Mouse (Mus musculus) brain, embryonic 18.5 days (tissue): Measurements from ENCODE around the gene C2cd5.
"Not testable (repeated sequence)": the region's sequence is repeated elsewhere in the genome, so short reads cannot be mapped to it uniquely, and the experiment has no call there.

Experiments used
- DNase-seq: peaks from one replicate; pipeline ENCODE4 v3.0.0-alpha.2; 2012; ENCODE audit warnings: low read depth, low spot score

The C2cd5 gene

DNA sequence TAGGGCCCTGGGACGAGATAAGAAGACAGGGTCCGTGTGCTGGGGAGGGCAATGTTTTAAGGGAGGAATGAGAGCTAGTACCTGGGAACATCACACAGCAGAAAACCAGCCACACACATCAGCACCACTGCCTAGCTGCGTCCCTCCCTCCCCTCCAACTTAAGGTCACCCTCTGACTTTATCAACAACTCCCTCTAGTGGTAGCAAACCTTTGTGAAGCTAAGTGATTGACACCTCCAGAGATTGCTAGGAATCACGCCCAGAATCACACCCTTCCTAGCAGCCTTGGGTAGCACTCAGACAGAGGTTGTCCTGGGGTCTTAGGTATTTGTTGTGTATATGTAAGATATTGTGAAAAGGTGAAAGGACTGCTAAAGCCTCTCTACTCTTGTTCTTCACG lies 79.3 kb downstream of the C2cd5 start:
- no peak for DNase-seq

DNA sequence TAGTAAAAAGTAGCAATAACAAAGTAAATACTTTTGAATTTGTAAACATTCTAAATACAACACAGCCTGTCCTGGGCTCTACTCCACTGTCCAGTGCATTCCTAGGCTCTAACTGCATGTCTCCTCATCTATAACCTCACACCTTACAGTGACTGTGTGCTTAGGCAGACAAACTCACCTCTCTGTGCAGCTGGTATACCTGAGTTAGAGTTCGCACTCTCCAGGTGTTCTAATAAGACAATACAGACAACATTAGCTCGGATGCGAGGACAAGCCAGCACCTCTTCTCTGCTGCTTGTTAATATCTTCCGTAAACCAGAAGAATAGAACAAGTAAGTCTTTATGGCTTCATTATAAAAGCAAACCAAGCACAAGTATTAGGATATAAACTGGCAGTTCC lies 79.8 kb downstream of the C2cd5 start:
- DNase-seq = no peak

DNA sequence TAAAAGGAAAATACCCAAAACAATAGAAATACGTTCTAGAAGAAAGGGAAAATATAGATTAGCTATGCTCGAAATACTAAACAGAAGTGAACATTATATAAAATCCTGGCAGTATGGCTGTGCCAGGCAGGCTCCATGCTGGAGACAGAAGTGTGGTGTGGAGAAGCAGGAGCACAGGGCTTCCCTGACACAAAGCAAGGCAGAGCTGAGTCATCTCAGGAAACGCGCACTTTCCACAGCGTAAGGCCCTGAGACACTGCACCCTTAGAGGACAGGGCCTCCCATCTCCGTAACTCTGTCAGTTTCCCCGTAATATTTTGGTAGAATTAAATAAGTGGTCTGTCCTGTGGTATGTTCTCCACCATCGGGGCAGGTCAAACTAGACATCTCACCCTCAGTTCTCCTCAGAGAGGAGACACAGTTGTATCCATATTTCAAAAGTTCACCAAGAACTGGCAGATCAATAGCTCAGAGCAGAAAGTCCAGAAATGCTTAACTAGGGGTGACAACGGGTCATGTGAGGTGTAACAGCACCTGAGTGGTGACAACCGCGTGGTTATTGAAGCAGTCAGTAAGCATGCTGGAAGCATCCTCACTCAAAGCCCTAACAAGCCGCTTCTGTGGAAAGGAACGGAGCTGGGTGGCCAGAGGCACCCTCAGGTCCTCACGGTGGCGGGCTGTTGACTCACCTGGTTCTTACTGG lies 87.3 kb downstream of the C2cd5 start:
- no peak for DNase-seq

DNA sequence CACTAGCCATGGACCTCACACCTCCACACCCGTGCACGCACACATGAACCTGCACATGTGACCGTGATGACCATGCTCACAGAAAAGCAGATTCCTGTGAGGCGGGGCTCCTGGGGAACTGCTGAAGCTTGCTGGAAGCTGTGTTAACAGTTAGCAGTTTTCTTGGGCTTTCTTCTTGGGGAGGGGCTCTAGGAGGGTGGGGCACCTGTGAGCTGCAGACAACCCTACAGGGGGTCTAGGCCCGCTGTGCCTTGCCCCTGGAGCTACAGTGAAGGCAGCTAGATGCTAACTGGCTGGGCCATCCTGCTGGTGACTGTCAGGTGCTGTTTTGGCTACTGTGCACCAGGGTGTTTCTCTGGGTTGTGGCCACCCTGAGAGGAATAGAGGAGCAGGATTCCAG lies 91.1 kb downstream of the C2cd5 start:
- no peak for DNase-seq

DNA sequence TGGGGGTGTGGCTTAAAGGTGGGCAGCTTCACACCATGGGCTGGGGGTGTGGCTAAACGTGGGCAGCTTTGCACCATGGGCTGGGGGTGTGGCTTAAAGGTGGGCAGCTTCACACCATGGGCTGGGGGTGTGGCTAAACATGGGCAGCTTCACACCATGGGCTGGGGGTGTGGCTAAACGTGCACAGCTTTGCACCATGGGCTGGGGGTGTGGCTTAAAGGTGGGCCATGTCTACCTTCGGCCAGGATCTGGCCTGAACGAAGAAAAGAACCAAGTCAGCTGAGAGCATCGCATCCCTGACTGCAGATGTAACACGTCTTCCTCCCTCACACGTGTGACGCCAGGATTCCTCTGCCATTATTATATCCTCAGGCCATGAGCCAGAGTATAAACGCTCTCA lies 94.7 kb downstream of the C2cd5 start:
- not testable (repeated sequence) for DNase-seq

DNA sequence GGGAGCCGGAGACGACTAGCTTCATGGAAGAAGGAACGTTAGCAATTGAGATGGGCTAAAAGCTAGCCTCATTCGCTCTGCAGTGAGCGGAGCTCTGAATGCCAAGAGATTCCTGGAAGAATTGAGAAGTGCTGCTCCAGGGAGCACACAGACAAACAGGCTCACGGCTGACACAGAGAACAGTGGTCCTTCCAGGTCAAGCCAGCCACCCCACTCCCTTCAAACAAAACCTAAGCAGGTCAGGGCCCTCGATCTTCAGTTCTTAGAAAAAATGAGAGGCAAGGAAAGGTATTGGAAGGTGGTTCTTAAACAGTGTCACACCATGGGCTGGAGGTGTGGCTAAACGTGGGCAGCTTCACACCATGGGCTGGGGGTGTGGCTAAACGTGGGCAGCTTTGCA lies 95.1 kb downstream of the C2cd5 start:
- no peak for DNase-seq

DNA sequence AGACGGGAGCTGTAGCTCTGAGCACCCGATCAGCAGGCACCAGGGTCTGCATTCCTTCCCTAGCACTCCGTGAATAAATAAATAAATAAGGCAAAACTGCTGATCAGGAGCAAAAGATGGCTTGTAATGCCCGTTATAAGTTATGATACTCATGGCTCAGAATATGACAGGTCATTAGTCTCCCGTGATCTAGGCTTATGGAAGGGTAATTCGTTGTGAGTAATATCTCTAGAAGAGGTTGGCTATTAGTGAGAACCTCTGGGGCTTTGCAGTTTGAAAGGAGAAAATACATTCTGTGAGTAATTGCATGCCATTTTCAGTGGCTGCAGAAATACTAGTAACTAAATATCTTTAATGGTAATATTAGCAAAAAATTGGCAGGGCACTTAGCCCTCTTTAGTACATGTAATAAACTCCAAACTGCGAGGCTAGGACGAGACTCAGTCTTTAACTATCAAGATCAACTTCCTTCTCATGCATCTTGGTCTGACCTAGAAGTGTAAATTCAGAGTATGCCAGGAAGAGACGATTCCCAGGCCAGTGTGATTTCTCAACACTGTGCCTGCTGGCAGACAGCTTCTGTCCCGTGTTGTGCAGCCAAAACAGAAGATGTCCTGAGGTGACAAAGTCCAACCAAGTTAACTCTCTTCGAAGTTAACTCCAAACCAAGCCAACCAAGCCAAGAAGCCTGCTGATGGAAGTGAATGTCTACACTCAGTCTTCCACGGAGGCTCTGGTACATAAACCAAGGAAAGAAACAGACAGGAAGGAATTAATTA lies 101.5 kb downstream of the C2cd5 start:
- no peak for DNase-seq

DNA sequence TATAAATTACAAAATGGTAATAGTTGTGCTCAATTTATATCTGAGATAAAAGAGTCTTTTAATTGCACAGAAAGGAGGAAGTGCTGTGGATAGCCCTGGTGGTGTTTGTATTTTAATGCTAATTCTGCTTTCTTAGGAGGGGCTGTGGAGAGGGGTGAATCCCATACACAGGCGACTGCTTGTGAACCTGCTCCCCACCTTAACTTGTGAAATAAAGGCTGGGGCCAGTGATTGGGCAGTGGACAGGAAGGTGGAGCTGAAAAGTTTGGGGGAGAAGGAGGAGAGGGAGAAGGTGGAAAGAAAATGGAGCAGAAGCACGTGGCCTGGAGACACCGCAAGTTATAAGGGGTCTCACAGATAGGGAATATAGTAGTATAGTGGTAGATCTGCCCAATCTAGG lies 103.1 kb downstream of the C2cd5 start:
- no peak for DNase-seq

DNA sequence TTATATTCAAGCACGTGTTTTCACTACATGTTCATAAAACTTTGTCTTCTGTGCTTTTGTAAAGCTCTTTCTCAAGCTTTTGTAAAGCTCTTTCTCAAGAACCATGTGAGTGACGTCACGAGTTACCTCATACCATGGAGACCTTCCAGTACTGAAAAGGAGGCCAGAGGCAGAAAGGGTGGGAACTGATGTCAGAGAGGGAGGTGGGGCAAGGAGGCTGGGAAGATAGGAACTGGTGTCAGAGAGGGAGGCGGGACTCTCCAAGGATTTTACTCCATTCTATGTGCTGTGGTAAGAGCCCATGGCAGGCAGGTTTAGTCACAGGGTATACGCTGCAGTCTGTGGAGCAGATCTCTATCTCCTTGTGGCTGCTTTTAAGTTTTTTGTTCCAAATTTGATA lies 104.4 kb downstream of the C2cd5 start:
- DNase-seq = no peak

DNA sequence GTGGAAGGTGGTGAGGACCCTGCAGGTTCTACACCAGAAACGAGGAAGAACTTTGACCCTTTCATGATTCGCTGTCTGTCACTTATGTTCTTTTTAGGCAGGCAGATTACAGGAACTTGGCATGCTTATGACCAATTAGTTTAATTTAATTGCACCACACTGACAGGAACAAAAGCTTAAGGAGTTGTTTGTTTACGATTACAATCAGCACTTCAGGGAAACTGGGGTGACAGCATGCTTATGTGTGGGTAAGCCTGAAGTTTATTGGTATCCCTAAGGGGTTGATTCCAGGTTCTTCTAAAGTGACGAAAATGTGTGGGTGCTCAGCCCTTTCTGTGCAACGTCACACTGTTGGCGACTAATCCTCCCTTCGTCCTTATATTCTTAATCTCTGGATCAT lies 105.1 kb downstream of the C2cd5 start:
- no peak for DNase-seq

DNA sequence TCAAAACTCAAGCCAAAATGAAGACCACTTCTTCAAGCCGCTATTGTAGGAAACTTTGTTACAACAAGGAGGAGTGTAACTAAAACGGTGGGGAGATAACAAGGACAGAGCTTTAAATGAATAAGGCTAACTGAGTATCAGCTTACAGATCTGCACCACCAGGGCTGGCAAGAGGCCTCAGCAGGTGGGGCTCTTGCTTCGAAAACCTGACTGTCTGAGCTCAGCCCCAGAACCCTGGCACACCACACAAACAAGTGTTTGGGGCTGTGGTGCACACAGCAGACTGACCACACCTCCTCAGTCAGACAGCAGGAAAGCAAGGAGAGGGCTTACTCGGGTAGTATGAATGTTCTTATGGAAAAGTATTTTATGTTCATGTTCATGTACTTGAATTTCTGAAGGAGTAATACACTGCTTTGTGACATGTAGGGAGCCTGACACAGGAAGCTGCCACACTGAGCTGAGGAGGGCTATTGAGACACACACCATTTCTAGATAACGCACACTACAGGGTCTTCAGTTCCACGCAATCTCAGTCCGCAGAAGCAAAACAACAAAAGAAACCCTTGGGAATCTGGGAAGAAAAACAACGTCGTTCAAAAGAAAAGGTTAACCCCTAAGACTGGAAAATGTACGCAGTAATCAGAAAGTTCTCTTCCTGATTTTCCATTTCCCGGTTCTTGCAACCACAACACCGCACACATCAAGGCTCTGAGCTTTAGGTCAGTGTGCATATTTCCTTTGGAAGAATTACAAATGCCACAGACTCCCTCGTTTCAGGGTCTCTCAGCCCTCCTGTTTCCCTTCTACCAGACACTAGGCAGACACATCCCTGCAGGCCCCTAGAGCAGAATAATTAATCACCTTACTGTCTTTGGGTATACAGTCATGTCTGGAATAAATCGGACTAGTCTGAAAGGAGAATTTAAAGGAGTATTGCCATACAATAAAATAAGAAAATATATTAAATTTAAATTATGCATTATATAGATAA lies 105.9 kb downstream of the C2cd5 start:
- DNase-seq = no peak

DNA sequence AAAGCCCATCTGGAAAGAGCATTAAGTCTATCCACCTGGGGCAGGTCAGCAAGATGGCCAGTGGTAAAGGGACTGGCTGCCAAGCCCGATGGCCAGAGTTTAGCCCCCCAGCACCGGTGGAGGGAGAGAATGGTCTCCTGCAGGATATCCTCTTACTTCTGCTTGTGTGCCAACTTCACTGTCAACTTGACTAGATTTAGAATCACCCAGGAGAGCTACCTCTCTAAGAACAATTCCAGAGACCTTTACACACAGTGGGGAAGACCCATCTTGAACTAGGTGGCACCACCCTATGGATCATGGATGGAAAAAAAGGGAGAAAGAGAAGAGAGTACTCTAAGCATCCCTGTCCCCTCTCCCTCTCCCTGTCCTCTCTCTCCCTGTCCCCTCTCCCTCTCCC lies 107.0 kb downstream of the C2cd5 start:
- DNase-seq = no peak

DNA sequence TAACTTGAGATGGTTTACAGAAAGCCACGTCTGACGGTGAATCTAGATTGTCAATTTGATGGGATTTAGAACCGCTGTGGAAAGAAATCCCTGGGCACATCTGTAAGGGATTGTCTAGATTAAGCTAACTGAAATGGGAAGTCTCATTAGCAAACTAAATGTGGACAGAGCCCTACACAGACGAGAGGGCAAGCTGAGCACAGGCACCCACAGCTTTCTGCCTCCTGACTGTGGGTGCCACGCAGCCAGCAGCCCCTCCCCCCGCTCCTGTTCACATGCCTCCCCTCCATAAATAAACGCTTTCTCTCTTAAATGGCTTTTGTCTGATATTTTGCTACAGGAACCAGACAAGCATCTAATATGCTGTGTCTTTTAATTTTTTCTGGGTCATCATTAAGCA lies 107.8 kb downstream of the C2cd5 start:
- DNase-seq = no peak

DNA sequence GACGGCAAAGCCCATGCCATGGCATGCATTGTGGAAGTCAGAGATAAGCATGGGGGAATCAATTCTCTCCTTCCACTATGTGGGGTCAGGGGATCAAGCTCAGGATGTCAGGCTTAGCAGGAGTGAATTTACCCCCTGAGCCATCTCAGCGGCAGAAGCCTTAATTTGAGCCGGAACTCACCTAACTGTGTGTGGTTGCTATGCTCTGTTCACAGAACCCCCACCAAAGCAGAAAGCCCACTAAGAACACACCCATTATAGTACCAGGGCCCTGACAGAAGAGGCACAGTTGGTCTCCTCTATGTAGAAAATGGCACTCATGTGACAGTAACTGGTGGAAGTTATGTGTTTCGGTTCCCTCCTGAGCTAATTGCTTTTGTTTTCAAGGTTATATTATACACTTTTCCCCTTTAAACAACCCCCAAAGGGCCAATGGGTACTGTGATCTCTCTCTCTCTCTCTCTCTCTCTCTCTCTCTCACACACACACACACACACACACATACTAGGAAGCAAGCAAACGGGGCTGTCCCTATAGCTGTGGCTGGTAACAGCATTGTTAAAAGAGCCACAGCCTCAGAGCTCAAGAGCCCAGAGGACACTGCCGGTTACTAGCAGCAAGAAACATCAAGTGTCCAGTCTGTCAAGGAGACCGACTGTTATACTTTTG lies 108.4 kb downstream of the C2cd5 start:
- no peak for DNase-seq

DNA sequence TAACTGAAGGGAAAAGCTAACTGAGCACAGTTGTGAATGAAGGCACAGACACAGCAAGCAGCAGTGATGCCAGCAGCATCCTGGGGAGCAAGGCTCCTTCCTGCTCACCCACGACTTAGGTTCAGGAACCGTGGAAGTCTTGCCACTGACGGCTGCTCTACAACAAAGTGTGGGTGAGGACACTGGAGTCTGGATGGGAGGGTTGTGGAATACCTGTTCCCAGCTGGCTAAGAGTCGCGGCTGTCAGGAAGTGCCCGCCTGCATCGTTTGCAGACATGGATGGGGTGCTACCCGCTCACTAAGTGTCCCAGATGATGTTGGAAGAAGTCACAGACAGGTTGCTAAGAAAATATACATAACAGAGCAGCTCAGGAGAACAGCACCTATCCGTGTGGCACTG lies 109.4 kb downstream of the C2cd5 start:
- DNase-seq = no peak

DNA sequence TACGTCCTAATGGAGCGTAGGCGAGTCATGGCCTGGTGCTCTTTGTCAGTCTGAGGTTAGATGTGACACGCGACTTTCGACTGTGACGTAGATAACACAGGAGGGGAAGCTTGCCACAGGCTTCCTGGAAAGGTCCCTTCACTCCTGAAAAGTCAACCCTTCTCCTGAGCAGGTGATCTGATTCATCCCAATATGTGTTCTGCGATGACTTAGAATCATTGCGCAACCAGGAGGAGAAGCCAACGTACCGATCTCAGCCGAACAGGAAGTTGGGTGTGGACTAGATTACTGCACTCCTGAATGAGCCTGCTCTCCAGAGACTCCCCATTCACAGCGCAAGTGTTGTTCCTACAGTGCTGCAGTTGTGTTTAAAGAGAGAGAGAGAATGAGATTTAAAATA lies 110.4 kb downstream of the C2cd5 start:
- no peak for DNase-seq

DNA sequence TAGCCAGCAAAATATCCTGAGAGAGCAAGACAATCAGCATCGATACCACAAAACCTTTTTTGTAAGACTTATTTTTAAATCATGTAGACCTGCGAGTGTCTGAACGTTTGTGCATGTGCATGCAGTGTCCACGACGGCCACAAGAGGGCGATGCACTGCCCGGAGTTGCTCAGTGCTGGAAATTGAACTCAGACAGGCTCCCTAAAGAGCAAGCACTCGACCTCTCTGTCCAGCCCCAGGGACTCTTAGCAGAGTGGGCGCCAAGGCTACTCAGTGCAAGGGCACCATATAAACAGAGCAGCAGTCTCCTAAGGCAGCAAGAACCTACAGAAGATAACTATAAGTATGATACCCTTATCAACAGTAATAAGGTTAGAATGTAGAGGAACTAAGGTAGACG lies 111.2 kb downstream of the C2cd5 start:
- DNase-seq = no peak

DNA sequence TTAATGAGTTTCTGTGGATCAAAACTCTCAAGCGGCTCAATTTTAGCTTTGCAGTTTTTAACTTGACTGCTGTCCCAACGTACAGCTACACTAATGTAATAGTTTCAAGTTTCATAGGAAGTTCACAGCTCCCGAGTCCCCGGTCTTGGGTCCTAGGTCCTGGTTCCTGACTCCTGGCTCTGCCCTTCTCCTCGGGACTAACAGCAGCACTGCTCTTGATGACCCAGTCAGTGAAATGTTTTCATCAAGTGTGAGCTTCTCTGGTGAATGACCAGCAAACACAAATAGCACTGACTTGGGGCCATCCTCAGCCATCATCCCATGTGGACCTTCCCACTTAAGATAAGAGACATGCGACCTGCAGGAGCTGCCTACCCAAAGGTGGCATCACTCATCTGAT lies 111.7 kb downstream of the C2cd5 start:
- DNase-seq = no peak

DNA sequence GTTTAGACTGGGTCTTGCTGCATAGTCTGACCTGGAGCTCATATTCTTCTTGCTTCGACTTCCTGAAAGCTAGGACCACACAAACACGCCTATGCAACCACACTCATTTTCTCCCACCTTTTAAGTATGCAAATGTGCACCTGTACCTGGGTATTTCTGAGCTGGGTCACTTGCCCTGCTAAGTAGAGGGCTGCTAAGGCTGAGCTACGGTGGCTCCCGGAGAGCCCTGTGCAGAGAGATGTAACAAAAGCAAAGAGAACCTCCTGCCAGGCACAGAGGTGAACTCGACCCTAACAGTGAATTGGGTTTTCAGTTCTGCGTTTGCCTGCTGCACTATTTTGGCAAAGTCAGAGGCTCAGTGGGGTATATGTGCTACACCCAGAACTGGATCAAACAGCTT lies 112.3 kb downstream of the C2cd5 start:
- no peak for DNase-seq

DNA sequence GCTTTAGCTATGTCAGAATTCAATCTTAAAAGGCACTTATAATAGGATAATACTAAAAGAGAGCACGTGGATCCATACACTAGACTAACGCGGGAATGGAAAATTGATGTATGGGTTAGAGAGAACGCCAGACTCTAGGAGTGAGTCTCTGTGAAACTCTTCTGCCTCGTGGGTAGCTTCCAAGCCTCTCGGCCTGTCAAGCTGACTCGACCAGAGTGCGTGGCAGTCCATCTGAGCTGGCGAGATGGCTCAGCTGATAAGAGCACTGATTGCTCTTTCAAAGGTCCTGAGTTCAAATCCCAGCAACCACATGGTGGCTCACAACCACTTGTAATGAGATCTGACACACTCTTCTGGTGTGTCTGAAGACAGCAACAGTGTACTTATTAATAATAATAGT lies 113.2 kb downstream of the C2cd5 start:
- not testable (repeated sequence) for DNase-seq

DNA sequence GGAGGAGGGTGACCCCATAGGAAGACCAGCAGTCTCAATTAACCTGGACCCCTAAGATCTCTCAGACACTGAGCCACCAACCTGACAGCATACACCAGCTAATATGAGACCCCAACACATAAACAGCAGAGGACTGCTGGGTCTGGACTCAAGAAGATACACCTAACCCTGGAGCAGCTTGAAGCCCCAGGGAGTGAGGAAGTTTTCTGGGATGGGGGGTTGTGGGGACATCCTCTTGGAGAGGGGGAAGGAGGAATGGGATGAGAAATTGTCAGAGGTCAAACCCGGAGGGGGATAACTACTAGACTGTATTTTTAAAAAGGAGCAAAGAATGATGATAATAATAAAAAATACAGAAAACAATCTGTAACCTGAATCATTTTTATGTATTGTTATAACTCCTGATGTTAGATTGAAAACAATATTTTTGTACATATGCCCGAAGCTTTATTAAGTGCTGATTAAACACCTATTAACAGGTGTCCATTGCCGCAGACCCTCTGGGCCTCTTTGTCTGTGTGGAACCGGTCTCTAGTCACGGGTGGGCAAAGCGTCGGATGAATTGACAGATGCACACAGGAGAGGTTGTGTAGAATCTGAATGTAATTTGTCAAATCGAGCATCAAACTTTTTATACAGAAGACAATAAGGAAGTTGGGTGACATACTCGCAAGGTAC lies 114.2 kb downstream of the C2cd5 start:
- DNase-seq = not testable (repeated sequence)
